Mouse (Mus musculus) liver, adult 2 months (tissue): ENCODE results near the gene Cyp2c40. TPM values are rescaled to one million over a fixed set of nuclear protein-coding genes. Genes with fewer than 3 reads are reported as not detected.

ENCODE experiments used
- DNase-seq: peaks from one replicate; pipeline ENCODE4 v3.0.0-alpha.2; 2011; ENCODE audit warnings: low read depth, low spot score; ENCODE audit errors: extremely low read depth
- H3K27ac ChIP-seq: fragments of 200-500 bp; replicated peaks from 2 replicates; pipeline ENCODE4 v1.5.1; 2012; ENCODE audit warnings: low read depth, mild to moderate bottlenecking, control low read depth, inconsistent platforms, low read length; ENCODE audit not compliant: insufficient read depth
- H3K27me3 ChIP-seq: fragments of 200-500 bp; 2 replicates; pipeline ENCODE4 v1.6.1; 2012; ENCODE audit warnings: mild to moderate bottlenecking, moderate library complexity, low read length, inconsistent platforms; ENCODE audit not compliant: control insufficient read depth, insufficient read depth
- H3K36me3 ChIP-seq: fragments of 200-500 bp; 2 replicates; pipeline ENCODE4 v1.6.1; 2012; ENCODE audit warnings: low read length, inconsistent platforms; ENCODE audit not compliant: control insufficient read depth, insufficient read depth
- H3K4me1 ChIP-seq: fragments of 200-500 bp; 2 replicates; pipeline ENCODE4 v1.6.1; 2011; ENCODE audit warnings: low read length; ENCODE audit not compliant: control insufficient read depth, insufficient read depth
- H3K4me3 ChIP-seq: fragments of 200-500 bp; 2 replicates; pipeline ENCODE4 v1.5.1; 2011; ENCODE audit warnings: low read depth, mild to moderate bottlenecking, control low read depth, low read length, moderate library complexity; ENCODE audit not compliant: insufficient read depth
- H3K79me2 ChIP-seq: fragments of 200-500 bp; 2 replicates; pipeline ENCODE4 v1.6.1; 2012; ENCODE audit warnings: inconsistent platforms, mild to moderate bottlenecking, low read length, moderate library complexity; ENCODE audit not compliant: control insufficient read depth, insufficient read depth
- H3K9ac ChIP-seq: fragments of 200-500 bp; 2 replicates; pipeline ENCODE4 v1.6.1; 2012; ENCODE audit warnings: low read depth, mild to moderate bottlenecking, control low read depth, inconsistent platforms, low read length
- CTCF ChIP-seq: fragments of 200-500 bp; IDR thresholded peaks from 2 replicates; pipeline ENCODE4 v1.5.1; 2011; ENCODE audit warnings: low read depth, low read length, control low read depth
- POLR2A ChIP-seq: fragments of 200-500 bp; IDR thresholded peaks from 2 replicates; pipeline ENCODE4 v1.6.1; 2011; ENCODE audit warnings: low read length, control low read depth; ENCODE audit not compliant: insufficient read depth; ENCODE audit errors: extremely low read depth
- WGBS: fragments of 180-500 bp; shearing (Covaris S2); methylation state at CpG from one replicate; pipeline ENCODE4 v1.1.7; 2018; 5-methylcytosine and 5-hydroxymethylcytosine counted together
- polyA plus RNA-seq: library from polyadenylated mRNA; depleted of rRNA; stranded (reverse); fragments of >200 nt; gene quantifications from 2 replicates; pipeline ENCODE4 v1.2.3, GENCODE M21; 2012; rRNA removed
- total RNA-seq: library from RNA; depleted of rRNA; stranded (reverse); fragments of >200 nt; gene quantifications from 2 replicates; pipeline ENCODE4 v1.2.3, GENCODE M21; 2014; rRNA removed

Gene Cyp2c40
- total and polyA plus RNA-seq, 2 experiments, result 395 to 1,012 TPM

DNA sequence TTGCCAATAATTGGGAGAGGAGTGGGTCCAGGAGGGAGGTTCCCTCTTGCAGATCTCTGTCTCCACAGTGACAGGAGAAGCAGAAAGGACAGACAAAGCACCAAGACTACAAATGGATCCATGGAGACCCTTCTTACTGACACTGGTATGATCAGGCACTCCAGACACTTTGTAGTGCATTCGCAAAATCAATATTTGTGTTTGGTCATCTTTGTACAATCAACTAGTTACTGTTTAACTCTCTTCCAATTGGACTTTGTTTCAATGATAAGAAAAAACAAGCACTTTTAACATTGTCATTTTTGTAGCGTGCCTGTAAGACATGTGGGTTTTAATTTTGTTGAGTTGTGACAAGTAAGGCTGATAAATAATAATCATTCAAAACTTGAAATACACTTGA, 71.7 kb downstream of the Cyp2c40 start, which contains the start of gene Cyp2c68:
Cyp2c68 (minus strand) TSS at position 135 of the 400 bp plus-strand sequence.
- Histone ChIP-seq H3K27ac (peak within 1 kb of the TSS; percentile 64), H3K36me3 (peaks cover 2% of the 10 kb centered on the region; the same call in 1 of the 2 replicates), H3K27me3 (no peaks in the 10 kb centered on the region), H3K9ac (peak within 1 kb of the TSS; percentile 66), H3K79me2 (no peaks in the 10 kb centered on the region), H3K4me3 (peak within 1 kb of the TSS; percentile 59), H3K4me1 (peaks cover 8% of the 10 kb centered on the region)
- peak; percentile 95 for DNase-seq
- no peak for TF ChIP-seq CTCF
- TF ChIP-seq POLR2A, result no peak
- 25% methylated on average over 2 of the region's 2 CpGs for WGBS

Other genes with a start within 250 kb of the Cyp2c40 start
- gene Cyp2c67, start 163.8 kb downstream of the Cyp2c40 start, total RNA-seq, result 237 and 255 TPM in 2 replicates
- 41.7 and 44.0 TPM in 2 replicates for gene Cyp2c67, start 163.8 kb downstream of the Cyp2c40 start, polyA plus RNA-seq
- gene Cyp2c68, start 71.8 kb downstream of the Cyp2c40 start, total RNA-seq, result 643 and 696 TPM in 2 replicates
- gene Cyp2c68, start 71.8 kb downstream of the Cyp2c40 start, polyA plus RNA-seq, result 243 and 307 TPM in 2 replicates
- gene Cyp2c69, start 74.0 kb upstream of the Cyp2c40 start, total RNA-seq, result 1,204 and 1,265 TPM in 2 replicates
- 457 and 608 TPM in 2 replicates for gene Cyp2c69, start 74.0 kb upstream of the Cyp2c40 start, polyA plus RNA-seq
- 819 and 1,307 TPM in 2 replicates for gene Cyp2c37, start 179.6 kb upstream of the Cyp2c40 start, total RNA-seq
- gene Cyp2c37, start 179.6 kb upstream of the Cyp2c40 start, polyA plus RNA-seq, result 391 and 435 TPM in 2 replicates